Mouse (Mus musculus): Measurements from ENCODE around the gene Zpbp. TPM values are rescaled to one million over a fixed set of nuclear protein-coding genes. Genes with fewer than 3 reads are reported as not detected.
A peak's percentile ranks its signal among the peaks of the same experiment; 100 is the strongest.

Gene Zpbp
- 1.5 and 1.6 TPM in 2 replicates for polyA plus RNA-seq (2015; fragmentation: Nextera tagmentation; extraction: Ambion mirVana)

GRCm38 (mm10) chr11:11461635-11462560 is at the start of gene Zpbp, which contains the start of gene Spata48:
Gene Zpbp, minus strand, starts transcription at chr11:11462408.
Gene Spata48, plus strand, starts transcription at chr11:11462094.
- peak; percentile 94 for DNase-seq (ENCODE audit: low spot score)

- DNase-seq (ENCODE audit: low spot score) = no peak
Measured at GRCm38 (mm10) chr11:11509413-11509812, 47.2 kb upstream of the Zpbp start.

GRCm38 (mm10) chr11:11506187-11506586 is 44.0 kb upstream of the Zpbp start:
- DNase-seq (ENCODE audit: low spot score) = peak; percentile 84

- peak; percentile 81 for DNase-seq (ENCODE audit: low spot score)
Measured at GRCm38 (mm10) chr11:11499944-11500343, 37.7 kb upstream of the Zpbp start.

- no peak for DNase-seq (ENCODE audit: low spot score)
Measured at GRCm38 (mm10) chr11:11495697-11496096, 33.5 kb upstream of the Zpbp start.

- no peak for DNase-seq (ENCODE audit: low spot score)
Measured at GRCm38 (mm10) chr11:11492044-11492443, 29.8 kb upstream of the Zpbp start.

- no peak for DNase-seq (ENCODE audit: low spot score)
Measured at GRCm38 (mm10) chr11:11484378-11484777, 22.2 kb upstream of the Zpbp start.

- no peak for DNase-seq (ENCODE audit: low spot score)
Measured at GRCm38 (mm10) chr11:11468924-11469323, 6.7 kb upstream of the Zpbp start.

GRCm38 (mm10) chr11:11462561-11462890 is 318 bp upstream of the Zpbp start:
- DNase-seq (ENCODE audit: low spot score) = no peak

- peak; percentile 56 for DNase-seq (ENCODE audit: low spot score)
Measured at GRCm38 (mm10) chr11:11455037-11455436, 7.2 kb downstream of the Zpbp start.

GRCm38 (mm10) chr11:11417356-11417755 is 44.9 kb downstream of the Zpbp start:
- DNase-seq (ENCODE audit: low spot score) = no peak

- DNase-seq (ENCODE audit: low spot score) = no peak
Measured at GRCm38 (mm10) chr11:11414188-11414587, 48.0 kb downstream of the Zpbp start.

- peak; percentile 3 for DNase-seq (ENCODE audit: low spot score)
Measured at GRCm38 (mm10) chr11:11394686-11395085, 67.5 kb downstream of the Zpbp start.

- DNase-seq (ENCODE audit: low spot score) = no peak
Measured at GRCm38 (mm10) chr11:11393164-11393563, 69.0 kb downstream of the Zpbp start.

GRCm38 (mm10) chr11:11371305-11371704 is 90.9 kb downstream of the Zpbp start:
- DNase-seq (ENCODE audit: low spot score) = no peak

GRCm38 (mm10) chr11:11283512-11283911 is 178.7 kb downstream of the Zpbp start:
- no peak for DNase-seq (ENCODE audit: low spot score)

GRCm38 (mm10) chr11:11280128-11280527 is 182.1 kb downstream of the Zpbp start:
- no peak for DNase-seq (ENCODE audit: low spot score)

- no peak for DNase-seq (ENCODE audit: low spot score)
Measured at GRCm38 (mm10) chr11:11257348-11257747, 204.9 kb downstream of the Zpbp start.

- DNase-seq (ENCODE audit: low spot score) = no peak
Measured at GRCm38 (mm10) chr11:11242694-11243377, 219.4 kb downstream of the Zpbp start.

GRCm38 (mm10) chr11:11239346-11239745 is 222.9 kb downstream of the Zpbp start:
- peak; percentile 22 for DNase-seq (ENCODE audit: low spot score)

Measured in thymus, postnatal 0 days (tissue).